Mouse (Mus musculus) heart, embryonic 12.5 days (tissue): Measurements from ENCODE around the gene Ttc38. TPM values are rescaled to one million over a fixed set of nuclear protein-coding genes. Genes with fewer than 3 reads are reported as not detected.

Experiments
- ATAC-seq: fragments of 200-750 bp; cut with Nextera tagmentation; 2 replicates; pipeline ENCODE4 v1.8.0; 2017; ENCODE audit warnings: moderate TSS enrichment, moderate library complexity; ENCODE audit not compliant: insufficient number of reproducible peaks, low FRiP score
- H3K27ac ChIP-seq: fragments of 300-500 bp; sonication (generic); 2 replicates; pipeline ENCODE4 v1.5.1; 2016; ENCODE audit warnings: mild to moderate bottlenecking, moderate library complexity; ENCODE audit not compliant: poor library complexity, severe bottlenecking
- H3K27me3 ChIP-seq: fragments of 300-500 bp; sonication (generic); replicated peaks from 2 replicates; pipeline ENCODE4 v1.6.1; 2016; ENCODE audit warnings: mild to moderate bottlenecking, moderate library complexity
- H3K36me3 ChIP-seq: fragments of 300-500 bp; sonication (generic); 2 replicates; pipeline ENCODE4 v1.6.1; 2016; ENCODE audit warnings: mild to moderate bottlenecking, moderate library complexity
- H3K4me1 ChIP-seq: fragments of 300-500 bp; sonication (generic); replicated peaks from 2 replicates; pipeline ENCODE4 v1.6.1; 2016; ENCODE audit warnings: mild to moderate bottlenecking
- H3K4me2 ChIP-seq: fragments of 300-500 bp; sonication (generic); 2 replicates; pipeline ENCODE4 v1.6.1; 2016; ENCODE audit warnings: mild to moderate bottlenecking, moderate library complexity
- H3K4me3 ChIP-seq: fragments of 300-500 bp; sonication (generic); 2 replicates; pipeline ENCODE4 v1.5.1; 2016; ENCODE audit warnings: mild to moderate bottlenecking
- H3K9ac ChIP-seq: fragments of 300-500 bp; sonication (generic); 2 replicates; pipeline ENCODE4 v1.6.1; 2016; ENCODE audit warnings: mild to moderate bottlenecking, moderate library complexity
- H3K9me3 ChIP-seq: fragments of 300-500 bp; sonication (generic); replicated peaks from 2 replicates; pipeline ENCODE4 v1.6.1; 2016; ENCODE audit warnings: mild to moderate bottlenecking, moderate library complexity
- WGBS: fragments of 180-500 bp; shearing (Covaris S2); methylation state at CpG from one replicate; pipeline ENCODE4 v1.1.7; 2016; 5-methylcytosine and 5-hydroxymethylcytosine counted together
- polyA plus RNA-seq: library from polyadenylated mRNA; unstranded; fragments of >200 nt; fragmentation: Nextera tagmentation; extraction: Ambion mirVana; gene quantifications from 2 replicates; pipeline ENCODE4 v1.2.1, GENCODE M21; 2016

The Ttc38 gene
- polyA plus RNA-seq, 1 experiment from 2014 or later: 3.6 TPM

- H3K9ac ChIP-seq: no peak overlapping the region
- WGBS: 79% methylated on average over 2 of the region's 2 CpGs
- no peak overlapping the region for H3K4me2 ChIP-seq
- H3K9me3 ChIP-seq: no peaks in the 10 kb centered on the region; the same call in 1 of the 2 replicates
- H3K27ac ChIP-seq: no peak overlapping the region
- H3K4me1 ChIP-seq: peaks cover 5% of the 10 kb centered on the region; the same call in 1 of the 2 replicates
- no peak for ATAC-seq
- H3K27me3 ChIP-seq: no peaks in the 10 kb centered on the region
- H3K4me3 ChIP-seq: no peak overlapping the region
- H3K36me3 ChIP-seq: no peaks in the 10 kb centered on the region
These were observed 29.2 kb upstream of the Ttc38 start for GRCm38 (mm10) chr15:85802931-85803330.

DNA sequence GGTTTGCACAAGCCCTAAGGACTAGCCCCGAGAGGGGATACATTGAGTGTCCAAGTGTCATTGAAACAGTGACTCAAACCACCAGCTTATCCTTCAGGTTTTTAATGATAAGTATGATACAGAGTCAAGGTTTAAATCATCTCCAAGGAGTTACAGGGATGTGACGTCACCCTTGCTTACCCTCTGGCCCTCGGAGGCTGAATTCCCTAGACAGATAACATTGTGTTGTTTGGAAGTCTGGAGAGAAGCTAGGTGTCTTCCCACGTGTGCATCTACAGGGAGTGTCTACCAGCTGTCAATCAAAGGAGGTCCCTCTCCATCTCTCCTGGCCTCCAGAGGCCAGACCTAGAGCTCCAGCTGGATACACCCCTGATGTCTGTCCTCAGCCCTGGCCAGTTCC lies 25.2 kb upstream of the Ttc38 start:
- 67% methylated on average over 4 of the region's 4 CpGs for WGBS
- no peak for ATAC-seq
- Histone ChIP-seq H3K9me3 (no peaks in the 10 kb centered on the region), H3K4me3 (no peak overlapping the region), H3K36me3 (no peaks in the 10 kb centered on the region), H3K9ac (no peak overlapping the region), H3K27me3 (no peaks in the 10 kb centered on the region), H3K4me1 (peaks cover 14% of the 10 kb centered on the region), H3K4me2 (no peak overlapping the region), H3K27ac (no peak overlapping the region)

DNA sequence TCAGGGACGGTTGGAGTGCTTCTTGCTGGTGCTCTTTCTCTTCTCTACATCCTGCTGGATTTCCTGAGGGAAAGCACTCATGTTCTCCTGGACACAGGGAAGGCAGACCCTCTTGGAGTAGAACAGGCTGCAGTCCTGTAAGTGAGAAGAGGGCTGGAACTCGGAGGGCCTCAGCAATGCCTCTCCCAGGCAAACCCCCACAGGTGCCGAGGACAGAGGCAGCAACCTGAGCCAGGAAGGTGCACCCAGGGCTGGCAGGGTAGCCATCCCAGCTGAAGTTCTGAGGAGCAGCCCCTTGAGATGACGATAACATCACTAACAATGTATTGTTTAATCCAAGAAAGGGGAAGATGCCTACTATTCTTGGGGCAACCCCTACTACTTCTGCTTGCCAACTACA lies 24.7 kb upstream of the Ttc38 start:
- 77% methylated on average over 4 of the region's 4 CpGs for WGBS
- no peak for ATAC-seq

GRCm38 (mm10) chr15:85808031-85808430 lies 24.1 kb upstream of the Ttc38 start:
- H3K27ac ChIP-seq: no peak overlapping the region
- ATAC-seq: no peak
- H3K4me3 ChIP-seq: no peak overlapping the region
- H3K36me3 ChIP-seq: no peaks in the 10 kb centered on the region
- no peaks in the 10 kb centered on the region for H3K9me3 ChIP-seq
- 79% methylated on average over 6 of the region's 6 CpGs for WGBS
- peaks cover 11% of the 10 kb centered on the region for H3K4me1 ChIP-seq
- H3K9ac ChIP-seq: no peak overlapping the region
- no peaks in the 10 kb centered on the region for H3K27me3 ChIP-seq
- H3K4me2 ChIP-seq: no peak overlapping the region

More for the DNA sequence above, 24.7 kb upstream of the Ttc38 start:
- Histone ChIP-seq H3K4me1 (peaks cover 14% of the 10 kb centered on the region), H3K9ac (no peak overlapping the region), H3K4me2 (no peak overlapping the region), H3K9me3 (no peaks in the 10 kb centered on the region), H3K4me3 (no peak overlapping the region), H3K27me3 (no peaks in the 10 kb centered on the region), H3K36me3 (no peaks in the 10 kb centered on the region), H3K27ac (no peak overlapping the region)

- H3K4me3 ChIP-seq: no peak overlapping the region
- H3K27ac ChIP-seq: no peak overlapping the region
- H3K36me3 ChIP-seq: no peaks in the 10 kb centered on the region
- no peak overlapping the region for H3K9ac ChIP-seq
- WGBS: 63% methylated on average over 8 of the region's 8 CpGs
- peaks cover 9% of the 10 kb centered on the region for H3K4me1 ChIP-seq
- H3K9me3 ChIP-seq: no peaks in the 10 kb centered on the region
- H3K4me2 ChIP-seq: no peak overlapping the region
- no peaks in the 10 kb centered on the region for H3K27me3 ChIP-seq
- ATAC-seq: no peak
These were observed 23.7 kb upstream of the Ttc38 start for GRCm38 (mm10) chr15:85808434-85808833.

DNA sequence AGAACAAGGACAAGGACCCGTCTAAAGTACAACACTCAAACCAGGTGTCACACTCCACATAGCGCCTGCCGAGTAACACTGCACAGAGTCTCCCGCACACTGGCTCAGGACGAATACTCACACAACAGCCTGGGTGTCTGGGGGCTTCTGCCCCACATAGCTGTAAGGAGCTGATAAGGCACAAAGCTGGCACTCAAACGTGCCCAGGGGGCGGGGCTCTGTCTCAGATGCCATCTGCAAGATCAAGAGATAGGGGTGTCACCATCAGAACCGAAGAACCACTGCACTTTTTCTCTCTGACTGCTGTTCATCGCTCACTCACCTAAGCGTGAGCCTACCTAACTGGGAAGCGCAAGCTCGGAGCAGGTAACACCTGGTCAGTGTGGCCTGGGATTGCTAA lies 23.0 kb upstream of the Ttc38 start:
- 80% methylated on average over 12 of the region's 12 CpGs for WGBS
- no peaks in the 10 kb centered on the region for H3K27me3 ChIP-seq
- H3K27ac ChIP-seq: no peak overlapping the region
- H3K4me2 ChIP-seq: no peak overlapping the region
- no peak for ATAC-seq
- H3K9me3 ChIP-seq: no peaks in the 10 kb centered on the region
- peaks cover 9% of the 10 kb centered on the region for H3K4me1 ChIP-seq
- no peak overlapping the region for H3K4me3 ChIP-seq
- no peaks in the 10 kb centered on the region for H3K36me3 ChIP-seq
- 0 out of 2 replicates have a peak overlapping the region, but pooled peaks have one; percentile 18 for H3K9ac ChIP-seq

- ATAC-seq: no peak
- 52% methylated on average over 5 of the region's 5 CpGs for WGBS
- H3K4me2 ChIP-seq: peak overlapping the region; percentile 87
- 0 out of 2 replicates have a peak, but pooled peaks cover 4% of the 10 kb centered on the region for H3K27me3 ChIP-seq
- H3K9ac ChIP-seq: peak overlapping the region; percentile 81
- H3K4me1 ChIP-seq: peaks cover 9% of the 10 kb centered on the region
- H3K27ac ChIP-seq: peak overlapping the region; percentile 95
- 0 out of 2 replicates have a peak, but pooled peaks cover 3% of the 10 kb centered on the region for H3K9me3 ChIP-seq
- peak overlapping the region; percentile 68 for H3K4me3 ChIP-seq
- H3K36me3 ChIP-seq: no peaks in the 10 kb centered on the region
These were observed 21.7 kb upstream of the Ttc38 start for GRCm38 (mm10) chr15:85810462-85810805.

- ATAC-seq: peak; percentile 86
- H3K36me3 ChIP-seq: no peaks in the 10 kb centered on the region
- peak overlapping the region; percentile 81 for H3K9ac ChIP-seq
- 0 out of 2 replicates have a peak, but pooled peaks cover 4% of the 10 kb centered on the region for H3K9me3 ChIP-seq
- H3K27me3 ChIP-seq: 0 out of 2 replicates have a peak, but pooled peaks cover 4% of the 10 kb centered on the region
- peak overlapping the region; percentile 87 for H3K4me2 ChIP-seq
- H3K4me1 ChIP-seq: peaks cover 9% of the 10 kb centered on the region
- peak overlapping the region; percentile 95 for H3K27ac ChIP-seq
- WGBS: 3% methylated on average over 36 of the region's 36 CpGs
- peak overlapping the region; percentile 68 for H3K4me3 ChIP-seq
These were observed 21.1 kb upstream of the Ttc38 start for GRCm38 (mm10) chr15:85810806-85811521.

DNA sequence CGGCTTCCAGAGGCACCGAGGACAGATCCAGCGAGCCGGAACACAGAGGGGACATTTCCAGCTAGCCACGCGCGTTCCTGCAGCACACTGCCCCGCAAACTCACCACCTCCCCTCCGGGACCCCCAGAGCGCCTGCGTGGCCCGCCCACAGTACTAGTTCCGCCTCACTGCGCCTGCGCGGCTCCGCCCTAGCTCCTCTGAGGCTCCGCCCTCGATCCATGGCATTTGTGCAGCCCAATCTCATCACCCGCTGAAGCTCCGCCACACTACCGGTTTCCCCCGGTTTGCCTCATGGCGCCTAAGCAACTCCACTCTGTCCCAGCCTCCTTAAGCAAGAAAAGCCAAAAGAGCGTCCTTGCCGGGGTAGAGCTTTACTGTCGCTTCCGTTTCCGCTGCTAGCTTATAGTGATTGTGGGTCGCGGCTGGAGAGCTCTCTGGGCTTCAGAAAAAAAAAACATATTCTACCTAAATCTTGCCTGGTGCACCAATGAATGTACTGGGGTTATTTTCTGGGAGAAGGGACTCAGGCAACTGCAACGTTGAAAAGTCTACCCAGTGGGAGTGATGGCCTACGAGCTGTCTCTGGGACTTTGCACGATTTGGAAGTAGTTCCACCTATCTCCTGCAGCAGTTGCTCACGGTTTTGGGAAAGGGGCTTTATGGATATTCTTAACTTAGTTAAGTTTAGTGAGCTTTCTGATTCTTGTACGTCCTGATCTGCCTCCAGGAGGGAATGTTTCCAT lies 20.4 kb upstream of the Ttc38 start, which contains the start of gene Cdpf1:
Cdpf1 (minus strand) TSS at position 163 of the 743 bp plus-strand sequence.
- Histone ChIP-seq H3K27me3 (0 out of 2 replicates have a peak, but pooled peaks cover 4% of the 10 kb centered on the region), H3K4me1 (peaks cover 9% of the 10 kb centered on the region), H3K27ac (peak within 1 kb of the TSS; percentile 95), H3K4me2 (peak within 1 kb of the TSS; percentile 87), H3K9me3 (0 out of 2 replicates have a peak, but pooled peaks cover 4% of the 10 kb centered on the region), H3K36me3 (no peaks in the 10 kb centered on the region), H3K9ac (peak within 1 kb of the TSS; percentile 81), H3K4me3 (peak within 1 kb of the TSS; percentile 68)
- ATAC-seq: peak; percentile 96
- WGBS: 3% methylated on average over 35 of the region's 36 CpGs

DNA sequence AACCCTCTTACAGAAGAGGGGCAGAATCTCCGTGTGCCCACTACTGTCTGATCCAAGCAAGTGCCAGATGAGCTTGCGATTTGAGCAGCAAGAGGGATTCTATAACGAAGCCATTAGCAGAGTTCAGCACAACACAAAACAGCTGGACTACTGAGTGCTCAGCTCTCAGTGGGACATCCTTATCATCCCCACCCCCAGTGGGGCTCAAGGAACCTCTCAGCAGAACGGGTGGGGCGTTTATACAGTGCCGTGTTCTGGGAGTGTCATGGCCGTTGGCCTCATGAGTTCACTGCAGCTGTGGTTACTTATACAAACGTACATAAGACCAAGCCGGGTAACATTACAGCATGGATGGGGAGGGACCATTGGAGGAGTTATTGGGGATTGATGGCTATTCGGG lies 18.7 kb upstream of the Ttc38 start:
- H3K9me3 ChIP-seq: 0 out of 2 replicates have a peak, but pooled peaks cover 5% of the 10 kb centered on the region
- WGBS: 56% methylated on average over 10 of the region's 10 CpGs
- H3K27ac ChIP-seq: no peak overlapping the region
- no peak for ATAC-seq
- H3K4me1 ChIP-seq: peaks cover 9% of the 10 kb centered on the region
- 0 out of 2 replicates have a peak, but pooled peaks cover 9% of the 10 kb centered on the region for H3K27me3 ChIP-seq
- H3K4me2 ChIP-seq: no peak overlapping the region
- H3K36me3 ChIP-seq: no peaks in the 10 kb centered on the region
- no peak overlapping the region for H3K4me3 ChIP-seq
- H3K9ac ChIP-seq: no peak overlapping the region
